Mouse (Mus musculus) CH12.LX (cell line): ENCODE results near the gene Usp40. TPM values are rescaled to one million over a fixed set of nuclear protein-coding genes. Genes with fewer than 3 reads are reported as not detected.

ENCODE experiments used
- DNase-seq: peaks from one replicate; pipeline ENCODE4 v3.0.0-alpha.2; 2013; ENCODE audit errors: extremely low read depth
- H3K27ac ChIP-seq: 2 replicates; pipeline ENCODE4 v1.5.1; 2012; ENCODE audit warnings: low read depth, mild to moderate bottlenecking, control low read depth, moderate library complexity; ENCODE audit not compliant: insufficient read depth
- H3K27me3 ChIP-seq: replicated peaks from 2 replicates; pipeline ENCODE3; 2012; ENCODE audit warnings: inconsistent platforms
- H3K36me3 ChIP-seq, 2 experiments: replicated peaks in 1 of 2; 2 replicates each; pipeline versions ENCODE3 to v1.6.1; 2012; ENCODE audit warnings: inconsistent platforms in 1 of 2, low read length in 1 of 2, mild to moderate bottlenecking in 1 of 2, mixed read lengths in 1 of 2, moderate library complexity in 1 of 2; ENCODE audit not compliant: control insufficient read depth in 1 of 2, insufficient read depth in 1 of 2
- H3K4me1 ChIP-seq, 2 experiments: 2 replicates each; pipeline ENCODE4 v1.6.1; 2012; ENCODE audit warnings: inconsistent platforms in 1 of 2, moderate library complexity in 1 of 2; ENCODE audit not compliant: insufficient read depth in 2 of 2, control insufficient read depth in 1 of 2
- H3K4me2 ChIP-seq: 2 replicates; pipeline ENCODE4 v1.6.1; 2012; ENCODE audit warnings: low read depth, mild to moderate bottlenecking, control low read depth; ENCODE audit not compliant: poor library complexity, insufficient read depth, severe bottlenecking
- H3K4me3 ChIP-seq, 3 experiments: fragments of 150-350 bp in 1 of 3; sonication (generic) in 1 of 3; replicated peaks in 1 of 3; 2 replicates each; pipeline versions ENCODE3 to v1.5.1; 2011 to 2012; ENCODE audit warnings: low read depth in 2 of 3, low read length in 2 of 3, mild to moderate bottlenecking in 2 of 3, moderate library complexity in 2 of 3, control low read depth in 1 of 3, improper control_type of control experiment in 1 of 3, inconsistent platforms in 1 of 3, mixed read lengths in 1 of 3; ENCODE audit not compliant: poor library complexity in 1 of 3
- H3K79me2 ChIP-seq: replicated peaks from 2 replicates; pipeline ENCODE4 v1.6.1; 2012; ENCODE audit warnings: mild to moderate bottlenecking, moderate library complexity; ENCODE audit not compliant: control insufficient read depth, poor library complexity, insufficient read depth, severe bottlenecking; ENCODE audit errors: extremely low read depth
- H3K9ac ChIP-seq: 2 replicates; pipeline ENCODE4 v1.6.1; 2012; ENCODE audit warnings: low read depth, mild to moderate bottlenecking, control low read depth, moderate library complexity; ENCODE audit not compliant: insufficient read depth
- H3K9me3 ChIP-seq: replicated peaks from 2 replicates; pipeline ENCODE3; 2012; ENCODE audit warnings: low read length, inconsistent platforms, mixed read lengths
- BHLHE40 ChIP-seq: IDR thresholded peaks from 2 replicates; pipeline ENCODE4 v1.6.1; 2011; ENCODE audit warnings: mild to moderate bottlenecking, low read depth, low read length, improper control_type of control experiment
- CHD2 ChIP-seq: IDR thresholded peaks from 2 replicates; pipeline ENCODE4 v1.6.1; 2011; ENCODE audit warnings: low read length, improper control_type of control experiment
- CTCF ChIP-seq, 2 experiments: IDR thresholded peaks in 1 of 2; conservative IDR thresholded peaks in 1 of 2; 2 replicates each; pipeline ENCODE4 v1.5.1; 2011 to 2012; ENCODE audit warnings: low read depth in 2 of 2, low read length in 2 of 2, improper control_type of control experiment in 1 of 2, inconsistent platforms in 1 of 2, mild to moderate bottlenecking in 1 of 2, moderate library complexity in 1 of 2
- E2F4 ChIP-seq: IDR thresholded peaks from 2 replicates; pipeline ENCODE4 v1.6.1; 2011; ENCODE audit warnings: low read depth, low read length, improper control_type of control experiment; ENCODE audit not compliant: insufficient replicate concordance
- ELF1 ChIP-seq: IDR thresholded peaks from 2 replicates; pipeline ENCODE4 v1.6.1; 2014; ENCODE audit warnings: low read depth, mild to moderate bottlenecking, inconsistent platforms, low read length, improper control_type of control experiment
- GABPA ChIP-seq: IDR thresholded peaks from 2 replicates; pipeline ENCODE4 v1.6.1; 2012; ENCODE audit warnings: low read depth, low read length, improper control_type of control experiment, inconsistent platforms; ENCODE audit not compliant: insufficient replicate concordance
- JUN ChIP-seq: IDR thresholded peaks from 2 replicates; pipeline ENCODE4 v1.6.1; 2011; ENCODE audit warnings: low read depth, mild to moderate bottlenecking, low read length, improper control_type of control experiment, moderate library complexity; ENCODE audit not compliant: insufficient read depth
- JUND ChIP-seq: conservative IDR thresholded peaks from 2 replicates; pipeline ENCODE4 v1.6.1; 2011; ENCODE audit warnings: low read depth, low read length, improper control_type of control experiment
- MAFK ChIP-seq: IDR thresholded peaks from 2 replicates; pipeline ENCODE4 v1.6.1; 2011; ENCODE audit warnings: low read length, improper control_type of control experiment; ENCODE audit not compliant: insufficient replicate concordance
- MEF2A ChIP-seq: IDR thresholded peaks from 2 replicates; pipeline ENCODE4 v1.6.1; 2014; ENCODE audit warnings: low read depth, mild to moderate bottlenecking, inconsistent platforms, low read length, improper control_type of control experiment, borderline replicate concordance
- MXI1 ChIP-seq: IDR thresholded peaks from 2 replicates; pipeline ENCODE4 v1.6.1; 2011; ENCODE audit warnings: mild to moderate bottlenecking, low read depth, low read length, improper control_type of control experiment
- MYC ChIP-seq: IDR thresholded peaks from 2 replicates; pipeline ENCODE4 v1.6.1; 2011; ENCODE audit warnings: low read depth, mild to moderate bottlenecking, improper control_type of control experiment, low read length
- PAX5 ChIP-seq: IDR thresholded peaks from 2 replicates; pipeline ENCODE4 v1.6.1; 2012; ENCODE audit warnings: low read length, inconsistent platforms, mixed read lengths
- POLR2AphosphoS2 ChIP-seq: IDR thresholded peaks from 2 replicates; pipeline ENCODE4 v1.6.1; 2011; ENCODE audit warnings: low read depth, low read length, improper control_type of control experiment
- RAD21 ChIP-seq: IDR thresholded peaks from 2 replicates; pipeline ENCODE4 v1.6.1; 2011; ENCODE audit warnings: low read depth, mild to moderate bottlenecking, low read length, improper control_type of control experiment, moderate library complexity
- RCOR1 ChIP-seq: conservative IDR thresholded peaks from 2 replicates; pipeline ENCODE4 v1.6.1; 2012; ENCODE audit warnings: low read depth, mild to moderate bottlenecking, inconsistent platforms, low read length, improper control_type of control experiment
- SMC3 ChIP-seq: IDR thresholded peaks from 2 replicates; pipeline ENCODE4 v1.6.1; 2011; ENCODE audit warnings: low read depth, low read length, improper control_type of control experiment
- TCF12 ChIP-seq: IDR thresholded peaks from 2 replicates; pipeline ENCODE4 v1.6.1; 2014; ENCODE audit warnings: low read depth, mild to moderate bottlenecking, inconsistent platforms, low read length, improper control_type of control experiment
- UBTF ChIP-seq: IDR thresholded peaks from 2 replicates; pipeline ENCODE4 v1.6.1; 2012; ENCODE audit warnings: low read depth, mild to moderate bottlenecking, inconsistent platforms, low read length, improper control_type of control experiment, moderate library complexity
- USF1 ChIP-seq: IDR thresholded peaks from 2 replicates; pipeline ENCODE4 v1.6.1; 2014; ENCODE audit warnings: low read depth, mild to moderate bottlenecking, inconsistent platforms, low read length, improper control_type of control experiment
- ZC3H11A ChIP-seq: IDR thresholded peaks from 2 replicates; pipeline ENCODE4 v1.6.1; 2012; ENCODE audit warnings: low read depth, mild to moderate bottlenecking, inconsistent platforms, low read length, improper control_type of control experiment
- ZKSCAN1 ChIP-seq: IDR thresholded peaks from 2 replicates; pipeline ENCODE4 v1.6.1; 2012; ENCODE audit warnings: low read depth, inconsistent platforms, low read length, improper control_type of control experiment, borderline replicate concordance
- ZMIZ1 ChIP-seq: IDR thresholded peaks from 2 replicates; pipeline ENCODE4 v1.6.1; 2012; ENCODE audit warnings: low read depth, mild to moderate bottlenecking, inconsistent platforms, low read length, improper control_type of control experiment
- dilution Hi-C: fragments of 300-500 bp; cut with MboI; formaldehyde crosslinking; loops from 2 replicates; pipeline ENCODE4 v1.14.3; 2020; ENCODE audit warnings: low sequenced_read_pairs; ENCODE audit not compliant: extremely low pct_unique_long_range_greater_than_20kb, extremely low pct_ligation_motif_present
- in situ Hi-C: fragments of 300-500 bp; cut with MboI; formaldehyde crosslinking; loops from 3 replicates; pipeline ENCODE4 v1.14.3; 2019; ENCODE audit warnings: low sequenced_read_pairs, low pct_ligation_motif_present, low pct_unique_long_range_greater_than_20kb, mixed read lengths
- polyA plus RNA-seq: library from polyadenylated mRNA; unstranded; fragments of >175 nt; gene quantifications from 2 replicates; pipeline ENCODE4 v1.2.1, GENCODE M21; 2012; ENCODE audit warnings: low read depth; ENCODE audit not compliant: insufficient read length
- total RNA-seq, 2 experiments: library from RNA; depleted of rRNA; stranded (reverse); fragments of 300-350 nt in 1 of 2; fragments of >200 nt in 1 of 2; gene quantifications; 2 replicates each; pipeline ENCODE4 v1.2.3; 2012 to 2014

Usp40 gene
- total and polyA plus RNA-seq, 3 experiments, result 12.7 to 15.4 (median 14.8) TPM

DNA sequence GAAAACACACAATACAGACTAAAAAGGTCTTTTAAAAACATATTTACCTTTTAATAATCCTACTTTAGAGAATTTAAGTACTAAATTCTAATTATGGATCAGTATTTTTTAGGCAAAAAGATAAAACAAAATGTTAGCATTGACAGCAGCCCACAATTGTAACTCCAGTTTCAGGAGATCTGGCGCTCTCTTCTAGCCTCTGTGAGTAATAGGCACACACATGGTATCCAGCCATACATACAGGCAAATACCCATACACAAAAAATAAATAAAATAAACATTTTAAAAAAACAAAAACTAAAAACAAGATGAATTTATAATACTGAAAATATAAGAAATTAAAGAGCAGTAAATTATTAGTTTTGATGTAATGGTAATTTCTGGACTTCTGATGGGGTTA is 49.4 kb downstream of the Usp40 start:
- H3K36me3 ChIP-seq, result peaks cover 54 to 80% of the 10 kb centered on the region in 2 experiments
- H3K4me2 ChIP-seq, result no peak overlapping the region
- H3K4me1 ChIP-seq, result peaks cover 2 to 16% of the 10 kb centered on the region in 2 experiments; a peak in 3 of 4 replicates
- no peaks in the 10 kb centered on the region for H3K27me3 ChIP-seq
- H3K9me3 ChIP-seq, result no peaks in the 10 kb centered on the region
- H3K9ac ChIP-seq, result no peak overlapping the region
- dilution Hi-C loops (no loop called here), in situ Hi-C loops (loop anchor here (25.0 kb wide), 1 partner anchor 328 kb away; the partner anchor contains the start of genes Hjurp and Trpm8)
- H3K27ac ChIP-seq, result no peak overlapping the region
- no peaks in the 10 kb centered on the region for H3K79me2 ChIP-seq
- no peak for DNase-seq
- no peak for TF ChIP-seq MEF2A
- no peak for TF ChIP-seq SMC3
- TF ChIP-seq PAX5, result no peak
- TF ChIP-seq ZKSCAN1, result no peak
- TF ChIP-seq GABPA, result no peak
- H3K4me3 ChIP-seq, result no peak overlapping the region

DNA sequence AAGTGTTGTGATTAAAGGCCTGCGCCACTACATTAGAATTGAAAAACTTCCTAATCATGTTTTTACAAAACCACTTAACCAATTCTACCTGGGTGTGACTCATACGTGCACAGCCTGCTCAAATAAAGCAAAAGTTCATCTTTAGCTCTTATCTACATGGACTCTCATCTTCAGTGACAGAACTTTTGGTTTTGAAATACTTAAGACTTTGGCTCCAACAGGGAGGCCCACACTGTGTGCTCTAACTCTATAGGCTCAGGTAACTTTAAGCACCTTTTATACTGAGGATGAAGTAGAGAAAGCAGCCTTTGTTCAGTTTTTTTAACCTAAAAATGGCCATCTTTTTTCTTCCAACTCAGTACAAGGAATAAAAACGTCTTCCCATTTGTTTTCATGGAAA is 55.3 kb downstream of the Usp40 start:
- in situ Hi-C loops (loop anchor here (25.0 kb wide), 1 partner anchor 334 kb away; the partner anchor contains the start of genes Hjurp and Trpm8), dilution Hi-C loops (no loop called here)
- Histone ChIP-seq H3K79me2 (no peaks in the 10 kb centered on the region), H3K4me3 (no peak overlapping the region), H3K4me1 (no peaks in the 10 kb centered on the region), H3K9me3 (no peaks in the 10 kb centered on the region), H3K9ac (no peak overlapping the region), H3K27me3 (no peaks in the 10 kb centered on the region), H3K27ac (no peak overlapping the region), H3K36me3 (peaks cover 76 to 94% of the 10 kb centered on the region in 2 experiments), H3K4me2 (no peak overlapping the region)
- DNase-seq, result no peak
- TF ChIP-seq ZMIZ1, result no peak
- no peak for TF ChIP-seq ZKSCAN1
- no peak for TF ChIP-seq CHD2
- no peak for TF ChIP-seq RCOR1
- TF ChIP-seq CTCF (conservative IDR thresholded peaks at IDR 0.05 in 1 of 2, IDR thresholded peaks at IDR 0.05 in 1 of 2; ENCODE audit: low read depth in 2 of 2, low read length in 2 of 2), result no peak
- no peak for TF ChIP-seq MYC
- no peak for TF ChIP-seq JUN
- no peak for TF ChIP-seq USF1
- TF ChIP-seq MAFK, result no peak
- TF ChIP-seq ELF1, result no peak
- no peak for TF ChIP-seq E2F4
- TF ChIP-seq MXI1, result no peak
- no peak for TF ChIP-seq ZC3H11A
- TF ChIP-seq TCF12, result no peak
- no peak for TF ChIP-seq RAD21
- no peak for TF ChIP-seq UBTF
- TF ChIP-seq JUND, result no peak
- no peak for TF ChIP-seq BHLHE40
- TF ChIP-seq POLR2AphosphoS2, result no peak
- no peak for TF ChIP-seq PAX5
